Mouse (Mus musculus) megakaryocyte progenitor cell, adult 5-6 weeks (primary cell): ENCODE measurements around the gene Cnn1. TPM values are rescaled to one million over a fixed set of nuclear protein-coding genes. Genes with fewer than 3 reads are reported as not detected.

Experiments
- ATAC-seq: replicated peaks from 2 replicates; pipeline ENCODE4 v1.8.0; 2016; ENCODE audit warnings: mild to moderate bottlenecking, moderate TSS enrichment, inconsistent platforms; ENCODE audit not compliant: poor library complexity
- total RNA-seq, 2 experiments: library from RNA; stranded (forward) in 1 of 2; stranded (reverse) in 1 of 2; fragments of 157-497, 149-512 nt in 1 of 2; fragments of 200-1000 nt in 1 of 2; gene quantifications; 2 replicates each; pipeline versions ENCODE4 v1.2.3 to v1.2.4; 2015 to 2017

The Cnn1 gene
- total RNA-seq (2015) (not detected in 2 replicates), total RNA-seq (2017) (not detected in 2 replicates)

DNA sequence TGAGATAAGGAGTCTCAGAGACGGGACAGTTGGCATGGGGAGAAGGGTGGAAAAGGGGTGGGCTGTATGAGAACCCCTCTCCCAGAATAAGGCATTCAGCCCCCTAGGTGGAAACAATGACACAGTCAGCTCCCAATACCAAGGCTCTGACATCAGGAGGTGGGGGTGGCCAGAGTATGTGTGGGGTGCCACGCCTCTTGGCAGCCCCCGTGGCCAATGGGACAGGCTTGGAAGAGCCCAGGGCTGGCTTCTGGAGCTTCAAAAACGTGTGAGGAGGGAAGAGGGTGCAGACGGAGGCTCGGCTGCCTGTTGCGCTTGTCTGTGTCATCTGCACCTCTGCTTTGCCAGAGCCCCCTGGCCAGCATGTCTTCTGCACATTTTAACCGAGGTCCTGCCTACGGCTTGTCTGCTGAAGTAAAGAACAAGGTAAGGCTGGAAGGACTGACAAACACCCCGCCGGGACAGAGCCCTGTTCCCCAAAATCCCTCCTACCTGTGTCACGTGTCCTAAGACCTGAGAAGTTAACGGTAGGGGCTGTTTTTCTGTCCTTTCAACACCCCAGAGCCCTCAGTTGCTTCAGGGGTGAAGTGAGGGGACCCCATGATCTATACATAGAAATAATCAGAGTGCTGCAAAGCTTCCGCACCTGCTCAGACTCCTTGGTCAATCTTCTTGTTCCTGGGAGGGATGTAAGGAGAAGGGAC is at the start of gene Cnn1:
TSS of gene Cnn1 (plus strand) at position 224 of the 704 bp plus-strand sequence.
- ATAC-seq = peak; percentile 37; the same call in 1 of the 2 replicates

DNA sequence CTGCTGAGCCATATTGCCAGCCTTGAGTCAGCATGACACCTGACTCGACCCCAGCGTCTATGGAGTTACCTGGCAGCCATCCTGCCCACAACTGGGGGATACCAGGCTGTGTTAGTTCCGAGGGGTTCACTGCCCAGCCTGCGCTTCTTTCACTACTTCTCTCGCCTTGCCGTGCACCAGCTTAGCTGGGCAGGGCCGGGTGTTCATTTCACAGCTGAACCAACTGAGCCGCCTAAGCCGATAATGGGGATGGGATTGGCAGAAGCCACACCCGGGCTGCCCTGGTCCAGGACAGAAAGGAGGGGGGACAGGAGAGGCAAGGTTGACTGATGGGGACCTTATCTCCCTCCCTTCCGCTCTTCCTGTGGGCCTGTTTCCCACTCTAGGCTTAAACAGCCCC is 49.7 kb upstream of the Cnn1 start:
- ATAC-seq = no peak

DNA sequence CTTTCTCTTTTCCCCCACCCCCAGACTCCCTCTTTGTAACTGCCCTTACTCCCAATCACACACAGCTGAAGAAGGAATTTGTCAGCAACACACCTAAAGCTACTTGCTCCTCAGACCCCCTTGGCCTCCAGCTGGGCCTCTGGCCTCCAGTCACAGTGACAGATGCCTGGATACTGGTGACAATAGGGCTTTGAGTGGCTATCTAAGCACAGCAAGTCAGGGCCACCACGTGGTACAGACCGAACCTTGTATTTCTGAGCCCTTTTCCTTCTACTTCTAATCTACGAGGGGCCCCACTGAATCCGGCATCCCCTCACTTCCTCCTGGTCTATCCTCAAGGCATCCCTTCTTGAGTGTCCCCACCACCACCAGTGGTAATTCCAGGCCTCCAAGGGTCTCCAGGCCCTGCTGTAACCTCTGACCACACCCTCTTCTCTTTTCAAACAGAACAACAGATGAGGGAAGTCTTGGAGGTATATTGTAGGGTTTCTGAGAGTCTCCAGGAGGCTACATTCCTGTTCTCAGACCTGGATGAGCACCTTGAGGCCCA is 49.2 kb upstream of the Cnn1 start:
- ATAC-seq = no peak

DNA sequence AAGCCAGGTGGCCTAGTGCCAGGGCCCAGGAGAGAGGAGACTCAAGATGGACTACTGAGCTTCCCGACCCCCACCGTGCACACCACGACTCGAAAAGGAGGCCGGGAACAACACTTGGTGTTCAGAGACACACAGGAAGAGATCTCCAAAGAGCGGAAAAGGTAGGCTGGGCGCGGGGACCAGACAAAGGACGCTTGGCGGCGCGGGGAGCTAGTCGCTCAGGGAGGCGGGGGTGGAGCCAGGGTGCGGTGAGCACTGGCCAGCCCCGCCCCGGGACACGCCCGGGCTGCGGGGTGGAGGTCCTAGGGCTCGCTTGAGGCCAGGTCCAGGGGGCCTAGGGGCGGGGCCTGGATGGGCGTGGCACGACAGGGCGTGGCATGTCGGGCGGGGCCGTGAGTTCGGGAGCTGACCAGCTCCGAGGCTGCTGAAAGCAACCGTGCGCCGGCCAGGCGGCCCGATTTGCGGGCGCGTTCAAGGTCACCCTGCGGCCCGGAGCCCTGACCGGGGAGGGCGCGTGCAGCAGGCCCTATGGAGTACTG is 48.6 kb upstream of the Cnn1 start:
- peak; percentile 69 for ATAC-seq

DNA sequence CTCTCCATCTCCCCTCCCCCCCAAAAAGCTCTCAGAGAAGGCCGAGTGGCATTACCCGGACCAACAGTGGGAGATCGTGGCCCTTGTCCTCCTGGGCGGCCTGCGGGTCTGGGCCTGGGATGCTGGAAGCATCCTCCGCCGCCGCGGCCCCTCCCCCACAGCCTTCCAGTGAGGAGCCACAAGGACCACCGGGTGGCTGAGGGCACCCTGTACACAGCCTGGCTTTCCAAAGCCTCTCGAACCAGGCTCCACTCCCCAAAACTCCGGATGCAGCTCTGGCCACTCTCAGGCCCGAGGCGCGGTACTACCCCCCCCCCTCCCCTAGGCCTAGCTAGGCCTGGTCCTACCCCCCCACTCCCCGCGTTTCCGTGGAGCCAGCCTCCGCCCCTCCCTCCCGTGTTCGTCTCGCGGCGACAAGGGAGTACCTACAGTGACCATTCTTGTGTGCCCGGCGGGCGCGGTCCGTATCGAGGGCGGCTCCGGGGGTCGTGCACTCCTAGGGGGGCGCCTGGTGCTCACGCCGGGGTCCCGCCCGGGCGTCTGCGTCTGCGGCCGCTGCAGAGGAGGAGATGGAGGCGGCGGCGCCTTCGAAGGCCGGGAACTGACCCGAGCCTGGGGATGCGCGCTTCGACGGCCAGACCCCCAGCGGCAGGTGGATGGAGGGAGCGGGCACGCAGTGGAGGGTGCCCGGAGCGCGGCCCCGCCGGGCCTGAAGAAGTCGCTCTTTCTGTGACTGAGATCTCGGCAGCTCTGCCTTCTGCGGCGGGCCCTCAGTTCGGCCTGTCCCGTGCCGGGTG is 47.7 kb upstream of the Cnn1 start:
- ATAC-seq = no peak

DNA sequence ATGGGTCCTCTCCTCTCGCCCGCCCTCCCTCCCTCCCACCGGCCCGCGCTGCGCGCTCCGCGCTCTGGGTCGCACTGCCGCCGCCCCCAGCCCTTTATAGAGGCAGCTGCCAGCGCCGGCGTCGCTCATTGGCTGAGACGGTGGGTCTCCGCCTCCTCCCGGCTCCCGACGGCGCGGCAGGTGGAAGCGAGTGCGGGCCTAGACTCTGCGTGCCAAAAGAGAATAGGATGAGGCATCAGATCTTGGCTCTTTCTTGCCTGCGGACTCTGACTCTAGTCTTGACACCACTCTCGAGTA is 47.1 kb upstream of the Cnn1 start, which contains the start of gene Elavl3:
TSS of gene Elavl3 (minus strand) at position 66 of the 297 bp plus-strand sequence.
- no peak for ATAC-seq

DNA sequence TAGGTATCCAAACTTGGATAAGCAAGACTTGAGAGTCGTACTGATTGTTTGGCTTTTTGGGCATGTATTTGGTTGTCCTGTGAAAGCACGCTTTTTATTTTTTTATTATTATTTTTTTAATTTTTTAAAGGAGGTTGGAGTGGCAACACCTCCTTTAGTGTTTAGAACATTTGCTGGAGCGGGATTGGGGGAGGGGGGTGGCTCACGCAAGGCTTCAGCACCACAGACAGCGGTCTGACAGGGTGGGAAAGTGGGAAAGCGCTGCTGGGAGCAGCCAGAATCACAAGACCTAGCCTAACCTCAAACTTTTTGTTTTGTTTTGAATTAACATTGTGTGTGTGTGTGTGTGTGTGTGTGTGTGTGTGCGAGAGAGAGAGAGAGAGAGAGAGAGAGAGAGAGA is 45.4 kb upstream of the Cnn1 start:
- ATAC-seq = no peak

DNA sequence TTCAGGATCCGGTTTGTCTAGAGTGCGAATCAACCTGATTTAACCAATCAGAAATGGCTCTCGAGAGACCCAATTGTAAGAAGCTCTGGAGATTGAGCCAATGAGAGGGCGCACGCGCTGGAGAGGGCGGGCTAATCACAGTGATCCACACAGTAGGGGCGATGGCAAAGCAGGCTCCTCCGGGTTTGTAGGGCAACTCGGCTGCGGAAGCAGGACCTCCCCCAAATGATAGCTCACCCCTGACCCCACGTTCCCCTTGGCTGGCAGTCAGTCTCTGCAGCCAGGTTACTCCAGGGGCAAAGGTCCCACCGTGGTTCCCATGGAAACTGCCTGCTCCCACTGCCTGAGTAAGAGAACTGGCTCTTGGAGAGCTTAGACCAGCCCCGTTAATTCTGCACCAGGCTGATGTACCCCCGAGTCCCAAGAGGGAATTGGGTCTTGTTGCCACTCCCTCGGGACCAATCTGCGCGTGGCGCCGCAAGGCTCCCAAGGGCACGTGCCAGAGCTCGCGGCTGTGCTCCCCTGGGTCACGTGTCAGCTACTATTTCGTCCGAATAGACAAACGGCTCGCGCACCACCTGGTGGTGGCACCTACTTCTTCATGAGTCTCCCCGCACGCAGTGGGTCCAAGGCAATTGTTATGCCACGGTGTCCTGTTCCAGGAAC is 44.5 kb upstream of the Cnn1 start:
- peak; percentile 82 for ATAC-seq

DNA sequence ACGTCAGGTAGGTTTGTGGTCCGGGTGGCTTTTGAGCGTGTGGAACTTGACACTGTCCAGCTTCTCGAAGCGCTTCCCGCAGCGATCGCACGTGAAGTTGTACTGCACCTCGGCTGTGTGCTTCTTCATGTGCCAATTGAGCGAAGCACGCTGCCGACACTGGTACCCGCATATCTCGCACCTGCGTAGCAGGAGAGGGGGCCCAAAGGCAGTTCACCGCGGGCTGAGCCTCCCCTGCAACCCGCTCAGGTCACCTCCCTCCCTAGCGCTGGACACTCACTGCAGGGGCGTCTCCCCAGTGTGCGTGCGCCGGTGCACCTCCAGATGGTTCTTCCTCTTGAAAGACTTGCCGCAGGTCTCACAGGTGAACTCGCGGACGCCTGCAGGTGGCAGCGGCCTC is 43.3 kb upstream of the Cnn1 start:
- no peak for ATAC-seq

DNA sequence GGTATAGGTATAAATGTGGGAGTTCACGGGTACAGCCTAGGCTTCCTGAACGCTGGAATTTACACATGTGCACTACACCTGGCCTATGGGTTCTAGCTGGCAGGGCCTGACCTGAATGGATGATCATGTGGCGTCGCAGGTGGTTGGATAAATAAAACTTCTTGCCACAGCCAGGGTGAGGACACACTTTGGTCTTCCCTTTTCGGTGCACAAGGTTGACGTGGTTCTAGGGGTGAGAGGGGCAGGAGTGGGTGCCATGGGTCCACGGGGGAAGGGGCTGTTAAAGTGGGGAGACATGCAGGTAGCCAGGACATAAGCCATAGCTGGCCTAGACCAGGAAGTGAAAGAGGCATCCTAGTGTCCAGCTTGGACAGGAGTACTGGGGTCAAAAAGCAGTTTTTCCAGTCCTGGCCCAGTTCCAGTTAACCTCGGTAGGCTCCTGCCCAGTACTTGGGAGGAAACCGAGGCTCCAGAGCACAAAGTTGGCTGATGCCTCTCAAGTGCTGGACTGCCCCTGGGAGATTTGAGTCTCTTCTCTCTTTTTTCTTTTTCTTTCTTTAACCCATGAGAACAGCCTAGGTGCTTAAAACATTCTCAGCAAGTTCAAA is 42.6 kb upstream of the Cnn1 start:
- no peak for ATAC-seq

DNA sequence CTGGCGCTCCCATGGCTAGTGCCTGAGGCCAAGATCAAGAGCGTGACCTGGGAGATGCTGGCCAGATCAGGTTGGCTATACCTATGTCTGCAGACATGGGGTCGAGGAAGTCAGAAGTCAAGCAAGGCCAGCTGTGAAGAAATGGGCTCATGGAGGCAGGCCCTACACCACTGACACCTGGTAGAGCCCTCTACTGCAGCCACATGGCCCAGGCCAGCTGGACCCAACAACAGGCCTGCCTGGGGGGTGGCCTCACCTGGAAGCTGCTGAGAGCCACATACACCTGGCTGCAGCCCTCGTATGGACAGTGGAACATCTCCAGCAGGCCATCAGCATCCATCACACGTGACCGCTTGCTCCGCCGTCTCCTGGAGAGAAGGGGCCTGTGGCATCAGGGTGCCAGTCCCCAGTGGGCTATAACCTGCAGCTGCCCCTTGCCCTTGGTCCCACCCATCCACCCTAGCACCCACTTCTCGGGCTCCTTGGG is 41.9 kb upstream of the Cnn1 start:
- no peak for ATAC-seq

DNA sequence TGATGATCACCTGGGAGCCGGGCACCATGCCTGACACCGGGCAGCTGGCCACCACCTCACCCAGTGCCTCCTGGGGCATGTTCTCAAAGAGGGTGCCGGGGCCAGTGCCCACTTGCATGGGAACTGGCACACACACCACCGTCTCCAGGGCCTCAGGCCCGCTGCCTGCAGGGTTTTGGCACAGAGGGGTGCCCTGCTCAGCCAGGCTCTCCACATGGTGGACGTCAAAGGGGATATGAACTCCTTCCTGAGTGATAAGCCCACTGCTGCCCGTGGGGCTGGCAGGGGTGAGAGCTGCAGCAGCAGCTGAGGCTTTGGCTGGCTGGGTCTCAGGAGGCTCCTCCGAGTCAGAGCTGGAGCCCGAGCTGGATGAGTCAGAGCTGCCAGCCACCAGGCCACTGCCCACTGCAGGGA is 41.0 kb upstream of the Cnn1 start:
- no peak for ATAC-seq

DNA sequence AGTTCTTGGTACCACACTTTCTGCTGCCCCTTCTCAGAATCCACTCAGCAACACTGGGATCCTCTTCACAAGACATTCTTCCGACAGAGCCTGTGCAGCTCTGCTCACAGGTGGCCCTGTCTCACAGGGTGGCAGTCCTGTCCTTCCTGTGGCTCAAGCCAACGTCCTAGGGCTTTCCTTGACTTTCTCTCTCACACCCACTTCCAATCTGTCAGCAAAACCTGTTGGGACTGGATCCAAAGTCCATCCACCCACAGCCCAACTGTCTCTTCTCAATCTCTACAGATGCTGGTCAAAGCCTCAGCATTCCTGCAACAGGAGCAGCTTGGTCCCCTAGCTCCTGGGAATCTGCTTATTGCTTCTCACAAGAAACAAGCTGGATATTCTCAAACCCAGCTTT is 37.7 kb upstream of the Cnn1 start:
- ATAC-seq = no peak

DNA sequence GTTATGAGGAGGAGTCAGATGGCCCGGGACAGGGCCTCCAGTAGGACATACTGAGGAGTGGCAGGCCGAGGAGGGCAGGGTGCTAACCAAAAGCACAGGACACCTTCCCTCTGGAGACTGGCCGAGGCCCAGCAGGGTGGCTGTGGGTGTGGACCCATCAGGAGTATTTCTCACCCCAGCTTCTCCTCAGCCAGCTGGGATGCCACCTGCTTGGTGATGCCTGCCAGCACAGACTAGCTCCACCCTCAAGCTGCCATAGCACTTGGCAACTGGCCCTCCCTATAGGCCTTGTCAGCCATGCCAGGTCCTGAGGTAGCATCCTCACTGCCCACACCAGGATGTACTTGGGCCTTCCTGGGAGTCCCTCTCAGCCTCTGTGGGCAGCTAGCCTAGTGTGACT is 34.7 kb upstream of the Cnn1 start:
- peak; percentile 40 for ATAC-seq

DNA sequence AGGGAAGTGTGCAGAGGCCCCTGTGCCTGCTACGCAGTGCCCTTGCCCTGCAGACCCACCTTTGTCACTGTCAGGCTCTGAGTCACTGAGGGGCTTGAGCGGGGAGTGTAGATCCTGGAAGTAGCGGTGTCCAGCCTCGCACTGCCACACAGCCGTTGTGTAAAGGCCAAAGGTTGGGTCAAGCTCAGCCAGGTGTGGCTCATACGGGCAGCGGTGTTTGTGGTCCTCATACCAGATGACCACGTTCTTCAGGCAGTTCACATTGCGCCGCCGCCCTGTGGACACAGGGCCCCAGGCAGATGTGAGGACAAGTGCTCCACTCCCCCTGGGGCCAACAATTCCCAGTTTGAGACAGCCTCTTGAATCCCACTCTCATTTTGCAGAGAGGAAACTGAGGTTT is 33.4 kb upstream of the Cnn1 start:
- no peak for ATAC-seq

DNA sequence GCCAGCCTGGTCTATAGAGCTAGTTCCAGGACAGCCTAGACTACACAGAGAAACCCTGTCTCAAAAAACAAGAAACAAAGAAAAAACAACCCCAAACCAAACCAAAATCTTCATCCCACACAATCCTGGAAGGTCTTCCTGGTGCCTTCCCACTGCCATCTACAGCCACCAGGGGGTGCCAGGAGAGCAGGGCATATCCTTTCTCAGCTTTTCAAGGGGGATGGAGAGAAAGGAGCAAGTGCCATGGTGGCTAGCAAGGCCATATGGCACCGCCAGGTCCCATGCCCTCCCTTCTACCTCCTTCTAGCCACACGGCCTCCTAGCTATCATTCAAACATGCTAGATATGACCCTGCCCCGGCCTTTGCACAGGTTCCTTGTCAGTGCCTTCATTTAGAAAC is 32.6 kb upstream of the Cnn1 start:
- ATAC-seq = peak; percentile 45

DNA sequence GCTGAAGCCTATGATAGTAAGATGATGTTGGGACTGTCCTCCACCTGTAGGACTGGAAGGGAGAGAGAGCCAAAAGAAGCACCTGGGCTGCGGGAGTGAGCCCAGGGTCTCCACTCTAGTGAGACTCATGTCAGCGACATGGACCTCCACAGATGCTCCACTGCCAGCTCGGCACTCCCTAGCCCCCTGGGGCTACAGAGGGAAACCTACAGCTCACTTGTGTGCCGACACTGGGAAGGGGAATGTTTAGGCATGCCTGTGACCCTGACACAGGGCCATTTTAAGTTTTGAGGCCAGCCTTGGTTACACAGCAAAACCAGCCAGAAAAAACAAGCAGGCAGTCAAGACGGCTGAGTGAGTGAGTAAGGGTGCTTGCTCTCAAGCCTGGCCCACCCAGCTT is 31.8 kb upstream of the Cnn1 start:
- ATAC-seq = no peak

DNA sequence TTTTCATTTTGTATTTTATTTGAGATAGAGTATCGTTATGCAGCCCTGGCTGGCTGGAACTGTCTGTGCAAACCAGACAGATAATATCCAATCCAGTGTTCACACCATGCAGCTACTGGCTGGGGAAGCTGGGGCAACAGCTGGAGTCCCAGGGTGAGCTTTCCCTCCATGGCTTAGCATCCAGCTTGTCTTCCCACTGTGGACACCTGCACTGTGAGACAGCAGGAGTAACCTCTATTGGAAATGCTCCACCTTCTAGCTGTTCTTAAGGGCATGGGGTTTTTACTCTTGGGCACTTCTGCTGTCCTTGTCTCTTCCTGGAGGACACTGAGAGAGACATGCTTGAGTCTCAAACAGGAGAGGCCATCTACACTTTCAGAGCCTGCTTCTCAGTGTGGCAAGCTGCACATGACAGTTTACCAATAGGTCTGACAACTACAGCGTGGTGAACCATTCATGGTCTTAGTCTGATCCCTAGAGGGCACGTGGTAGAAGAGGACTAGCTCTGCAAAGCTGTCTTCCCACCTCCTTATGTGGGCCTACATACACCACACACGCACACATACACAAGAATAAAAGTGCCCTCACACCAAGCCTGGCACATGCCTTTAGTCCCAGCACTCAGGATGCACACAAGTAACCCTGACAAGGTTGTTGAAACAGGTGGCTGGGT is 29.0 kb upstream of the Cnn1 start:
- ATAC-seq = no peak

DNA sequence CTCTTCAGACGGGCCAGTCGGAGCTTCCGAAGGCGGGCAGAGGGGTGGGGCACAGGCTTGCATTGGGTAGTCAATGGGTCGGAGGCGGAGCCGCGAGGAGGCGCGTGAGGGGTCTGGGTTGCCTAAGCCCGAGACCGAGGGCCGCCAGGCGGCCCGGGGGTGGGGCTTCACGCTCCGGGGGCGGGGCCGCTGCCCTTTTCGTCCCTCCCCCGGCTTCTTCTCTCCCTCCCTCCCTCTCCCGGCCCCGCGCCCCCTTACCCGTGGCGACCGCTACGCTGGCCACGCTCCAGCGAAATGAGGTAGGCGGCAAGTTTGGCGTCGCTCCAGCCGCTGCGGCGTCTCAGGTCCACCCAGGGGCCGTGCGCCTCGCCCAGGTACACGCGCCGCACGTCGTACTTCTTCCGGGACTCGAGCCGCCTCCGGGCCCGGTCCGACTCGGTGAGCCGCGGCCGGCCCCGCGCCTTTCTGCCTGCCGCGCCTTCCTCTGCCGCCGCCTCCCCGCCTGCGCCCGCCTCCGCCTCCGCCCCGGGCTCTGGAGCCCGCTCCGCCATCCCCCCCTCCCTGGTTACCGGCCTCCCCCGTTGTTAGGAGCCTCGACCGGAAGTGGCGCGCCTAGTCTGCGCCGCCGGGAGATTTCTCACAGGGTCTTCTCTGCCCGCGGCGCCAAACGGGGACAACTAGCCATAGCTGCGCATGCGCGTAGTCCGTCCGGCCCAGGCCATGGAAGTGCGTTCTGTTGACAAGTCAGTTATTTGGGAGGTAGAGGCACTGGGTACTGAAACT is 28.0 kb upstream of the Cnn1 start, which contains the start of the genes Gm49318 and Zfp653:
TSS of gene Gm49318 (minus strand) at position 469 of the 783 bp plus-strand sequence.
TSS of gene Zfp653 (minus strand) at position 586 of the 783 bp plus-strand sequence.
- ATAC-seq = peak; percentile 94
